Mouse (Mus musculus) liver, embryonic 11.5 days (tissue): ENCODE results near the gene Rusc1. TPM values are rescaled to one million over a fixed set of nuclear protein-coding genes. Genes with fewer than 3 reads are reported as not detected.

Experiments used
- ATAC-seq: fragments of 200-750 bp; cut with Nextera tagmentation; replicated peaks from 2 replicates; pipeline ENCODE4 v1.8.0; 2017; ENCODE audit warnings: moderate number of reproducible peaks, mild to moderate bottlenecking, moderate TSS enrichment, moderate library complexity; ENCODE audit not compliant: low FRiP score
- DNase-seq: peaks from one replicate; pipeline ENCODE4 v3.0.0-alpha.2; 2017; ENCODE audit warnings: low spot score
- H3K27ac ChIP-seq: fragments of 300-500 bp; sonication (generic); 2 replicates; pipeline ENCODE4 v1.5.1; 2014; ENCODE audit warnings: mild to moderate bottlenecking, low read depth, low read length, control low read depth
- H3K27me3 ChIP-seq: fragments of 300-500 bp; sonication (generic); replicated peaks from 2 replicates; pipeline ENCODE4 v1.6.1; 2014; ENCODE audit warnings: low read length, mixed read lengths; ENCODE audit not compliant: control insufficient read depth, insufficient read depth
- H3K36me3 ChIP-seq: fragments of 300-500 bp; sonication (generic); 2 replicates; pipeline ENCODE4 v1.6.1; 2014; ENCODE audit warnings: mild to moderate bottlenecking, low read length, moderate library complexity, mixed read lengths; ENCODE audit not compliant: control insufficient read depth, insufficient read depth
- H3K4me1 ChIP-seq: fragments of 300-500 bp; sonication (generic); replicated peaks from 2 replicates; pipeline ENCODE4 v1.6.1; 2014; ENCODE audit warnings: low read length, mixed read lengths; ENCODE audit not compliant: control insufficient read depth, insufficient read depth
- H3K4me2 ChIP-seq: fragments of 300-500 bp; sonication (generic); 2 replicates; pipeline ENCODE4 v1.6.1; 2014; ENCODE audit warnings: mild to moderate bottlenecking, control low read depth, moderate library complexity
- H3K4me3 ChIP-seq: fragments of 300-500 bp; sonication (generic); 2 replicates; pipeline ENCODE4 v1.5.1; 2014; ENCODE audit warnings: low read depth, low read length, control low read depth
- H3K9ac ChIP-seq: fragments of 300-500 bp; sonication (generic); 2 replicates; pipeline ENCODE4 v1.6.1; 2014; ENCODE audit warnings: low read depth, low read length, control low read depth
- H3K9me3 ChIP-seq: fragments of 300-500 bp; sonication (generic); 2 replicates; pipeline ENCODE4 v1.6.1; 2016; ENCODE audit warnings: low read length, inconsistent platforms, mixed read lengths; ENCODE audit not compliant: control insufficient read depth
- WGBS: fragments of 180-500 bp; shearing (Covaris S2); extraction: QIAGEN DNeasy Blood & Tissue Kit; methylation state at CpG from one replicate; pipeline ENCODE4 v1.1.7; 2014; 5-methylcytosine and 5-hydroxymethylcytosine counted together
- polyA plus RNA-seq: library from polyadenylated mRNA; unstranded; fragments of >200 nt; fragmentation: Nextera tagmentation; extraction: Ambion mirVana; gene quantifications from 2 replicates; pipeline ENCODE4 v1.2.1, GENCODE M21; 2014

Gene Rusc1
- polyA plus RNA-seq, 1 experiment from 2014 or later, result 11.3 TPM

DNA sequence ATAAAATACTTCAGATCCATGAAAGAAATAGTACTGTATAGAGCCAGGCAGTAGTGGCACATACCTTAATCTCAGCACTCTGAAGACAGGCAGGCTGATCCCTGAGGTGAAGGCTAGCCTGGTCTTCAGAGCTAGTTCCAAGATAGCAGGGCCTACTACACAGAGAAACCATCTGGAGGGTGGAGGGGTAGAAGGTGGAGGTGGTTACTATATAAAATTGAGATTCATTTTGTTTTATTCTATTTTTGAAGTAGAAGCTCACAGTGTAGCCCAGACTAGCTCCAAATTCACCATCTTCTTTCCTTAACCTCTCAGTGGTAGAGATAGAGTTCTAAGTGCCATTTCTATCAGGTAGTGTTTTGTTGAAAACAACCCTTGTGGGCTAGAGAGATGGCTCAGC lies 25.8 kb downstream of the Rusc1 start:
- ATAC-seq (no peak), DNase-seq (no peak)
- Histone ChIP-seq H3K36me3 (peaks cover 57% of the 10 kb centered on the region), H3K4me1 (no peaks in the 10 kb centered on the region), H3K27me3 (no peaks in the 10 kb centered on the region), H3K9me3 (no peaks in the 10 kb centered on the region), H3K4me2 (no peak overlapping the region), H3K4me3 (no peak overlapping the region), H3K27ac (no peak overlapping the region), H3K9ac (no peak overlapping the region)

DNA sequence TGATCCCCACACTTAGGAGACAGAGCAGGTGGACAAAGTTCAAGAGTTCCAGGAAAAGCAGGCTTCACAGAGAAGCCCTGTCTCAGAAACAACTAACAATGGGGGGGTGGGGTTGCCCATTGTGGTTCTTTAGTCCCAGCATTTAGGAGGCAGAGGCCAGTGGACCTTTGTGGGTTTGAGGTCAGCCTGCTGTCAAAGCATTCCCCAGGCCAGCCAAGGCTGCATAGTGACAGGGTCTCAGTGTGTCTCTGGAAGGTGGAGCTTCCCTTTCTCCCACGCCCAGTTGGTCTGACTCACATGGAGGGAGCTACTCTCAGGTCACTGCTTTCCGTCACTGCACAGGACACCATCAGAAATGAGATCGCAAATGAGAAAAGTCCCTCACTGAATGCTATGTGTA lies 31.4 kb downstream of the Rusc1 start:
- ATAC-seq, result no peak
- 88% methylated on average over 3 of the region's 3 CpGs for WGBS

DNA sequence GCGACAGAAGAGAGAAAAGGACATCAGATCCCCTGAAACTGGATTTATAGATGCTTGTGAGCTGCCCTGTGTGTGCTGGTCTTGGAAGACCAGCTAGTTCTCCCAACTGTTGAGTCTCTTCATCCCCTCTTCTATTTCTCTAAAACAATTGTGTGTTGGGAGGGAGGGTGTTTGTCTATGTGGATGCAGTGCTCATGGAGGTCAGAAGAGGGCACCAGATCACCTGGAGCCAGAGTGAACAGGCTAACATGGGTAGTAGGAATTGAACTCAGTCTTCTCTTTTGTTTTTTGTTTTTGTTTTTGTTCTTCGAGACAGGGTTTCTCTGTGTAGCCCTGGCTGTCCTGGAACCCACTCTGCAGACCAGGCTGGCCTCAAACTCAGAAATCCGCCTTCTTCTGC lies 34.3 kb downstream of the Rusc1 start:
- no peak overlapping the region for H3K9ac ChIP-seq
- no peak overlapping the region for H3K27ac ChIP-seq
- H3K9me3 ChIP-seq, result no peaks in the 10 kb centered on the region
- H3K36me3 ChIP-seq, result peaks cover 44% of the 10 kb centered on the region
- no peak overlapping the region for H3K4me2 ChIP-seq
- H3K27me3 ChIP-seq, result no peaks in the 10 kb centered on the region
- 84% methylated on average over 3 of the region's 3 CpGs for WGBS
- no peak overlapping the region for H3K4me3 ChIP-seq
- H3K4me1 ChIP-seq, result no peaks in the 10 kb centered on the region
- DNase-seq (no peak), ATAC-seq (no peak)

More for the DNA sequence above, 31.4 kb downstream of the Rusc1 start:
- Histone ChIP-seq H3K36me3 (peaks cover 39% of the 10 kb centered on the region), H3K9ac (no peak overlapping the region), H3K4me1 (no peaks in the 10 kb centered on the region), H3K9me3 (no peaks in the 10 kb centered on the region), H3K27me3 (no peaks in the 10 kb centered on the region), H3K4me3 (no peak overlapping the region), H3K4me2 (no peak overlapping the region), H3K27ac (no peak overlapping the region)
- DNase-seq, result no peak

DNA sequence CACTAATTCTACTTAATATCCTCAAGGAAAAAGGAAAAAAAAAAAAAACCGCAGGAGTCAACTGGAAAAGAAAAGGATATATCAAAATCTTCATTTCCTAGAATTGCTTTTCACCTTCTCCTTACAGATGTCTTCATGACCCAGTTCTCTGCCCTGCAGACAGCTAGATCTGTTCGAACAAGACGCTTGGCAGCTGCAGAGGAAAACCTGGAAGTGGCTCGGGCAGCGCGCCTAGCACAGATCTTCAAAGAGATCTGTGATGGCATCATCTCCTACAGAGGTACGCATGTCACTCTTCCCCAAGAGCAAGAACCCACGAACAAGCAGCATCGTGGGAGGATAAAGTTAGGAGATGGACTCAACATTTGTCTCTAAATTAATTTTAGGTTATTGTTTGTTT lies 34.8 kb downstream of the Rusc1 start:
- H3K9ac ChIP-seq, result no peak overlapping the region
- WGBS, result 89% methylated on average over 9 of the region's 9 CpGs
- H3K9me3 ChIP-seq, result no peaks in the 10 kb centered on the region
- peaks cover 40% of the 10 kb centered on the region for H3K36me3 ChIP-seq
- DNase-seq, result no peak
- H3K27me3 ChIP-seq, result no peaks in the 10 kb centered on the region
- no peak overlapping the region for H3K4me3 ChIP-seq
- no peak overlapping the region for H3K4me2 ChIP-seq
- ATAC-seq, result no peak
- H3K27ac ChIP-seq, result no peak overlapping the region
- no peaks in the 10 kb centered on the region for H3K4me1 ChIP-seq

DNA sequence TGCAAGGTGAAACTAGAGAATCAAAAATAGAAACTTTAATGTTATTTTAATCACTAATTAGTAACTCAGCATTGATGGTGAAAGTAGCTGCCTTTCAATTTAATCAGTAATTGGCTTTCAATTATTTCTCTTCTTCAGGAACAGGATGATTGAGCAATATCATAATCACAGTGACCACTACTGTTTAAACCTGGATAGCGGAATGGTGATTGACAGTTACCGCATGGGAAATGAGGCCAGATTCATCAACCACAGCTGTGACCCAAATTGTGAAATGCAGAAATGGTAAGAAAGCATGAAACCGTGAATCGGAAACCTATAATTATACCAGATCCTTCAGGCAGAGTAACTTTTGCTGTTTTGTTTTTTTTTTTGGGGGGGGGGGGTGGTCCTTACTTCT lies 49.8 kb downstream of the Rusc1 start:
- H3K36me3 ChIP-seq, result peaks cover 30% of the 10 kb centered on the region
- ATAC-seq (no peak), DNase-seq (no peak)
- no peak overlapping the region for H3K27ac ChIP-seq
- no peak overlapping the region for H3K4me3 ChIP-seq
- 92% methylated on average over 4 of the region's 4 CpGs for WGBS
- H3K27me3 ChIP-seq, result no peaks in the 10 kb centered on the region
- H3K9me3 ChIP-seq, result no peaks in the 10 kb centered on the region
- no peak overlapping the region for H3K4me2 ChIP-seq
- no peaks in the 10 kb centered on the region for H3K4me1 ChIP-seq
- H3K9ac ChIP-seq, result no peak overlapping the region

Other genes with a start within 250 kb of the Rusc1 start
- 49.1 and 51.5 TPM in 2 replicates for gene Msto1, start 179.3 kb downstream of the Rusc1 start, polyA plus RNA-seq
- gene Ash1l, start 142.7 kb downstream of the Rusc1 start, polyA plus RNA-seq, result 11.1 and 13.4 TPM in 2 replicates
- gene Dap3, start 142.1 kb downstream of the Rusc1 start, polyA plus RNA-seq, result 205 and 214 TPM in 2 replicates
- 0.14 TPM in 1 of 2 replicates, not detected in the other for gene Gm43738, start 7.8 kb upstream of the Rusc1 start, polyA plus RNA-seq
- gene Fdps, start 8.6 kb upstream of the Rusc1 start, polyA plus RNA-seq, result 284 and 300 TPM in 2 replicates
- gene Pklr, start 42.8 kb upstream of the Rusc1 start, polyA plus RNA-seq, result 117 and 144 TPM in 2 replicates
- 1.2 and 1.6 TPM in 2 replicates for gene Hcn3, start 66.9 kb upstream of the Rusc1 start, polyA plus RNA-seq
- 18.8 and 22.8 TPM in 2 replicates for gene Clk2, start 71.5 kb upstream of the Rusc1 start, polyA plus RNA-seq
- gene Scamp3, start 84.2 kb upstream of the Rusc1 start, polyA plus RNA-seq, result 110 and 116 TPM in 2 replicates
- 12.7 and 13.5 TPM in 2 replicates for gene Fam189b, start 89.8 kb upstream of the Rusc1 start, polyA plus RNA-seq
- 38.5 and 42.1 TPM in 2 replicates for gene Gba, start 109.6 kb upstream of the Rusc1 start, polyA plus RNA-seq
- gene Thbs3, start 121.9 kb upstream of the Rusc1 start, polyA plus RNA-seq, result 3.2 and 5.9 TPM in 2 replicates
- gene Mtx1, start 133.8 kb upstream of the Rusc1 start, polyA plus RNA-seq, result 219 and 241 TPM in 2 replicates
- gene Muc1, start 135.7 kb upstream of the Rusc1 start, polyA plus RNA-seq, result 0.30 and 0.62 TPM in 2 replicates
- 246 and 251 TPM in 2 replicates for gene Krtcap2, start 152.7 kb upstream of the Rusc1 start, polyA plus RNA-seq
- 0.97 and 1.7 TPM in 2 replicates for gene Trim46, start 153.0 kb upstream of the Rusc1 start, polyA plus RNA-seq
- gene Dpm3, start 166.0 kb upstream of the Rusc1 start, polyA plus RNA-seq, result 106 and 118 TPM in 2 replicates
- 25.3 and 31.5 TPM in 2 replicates for gene Slc50a1, start 177.3 kb upstream of the Rusc1 start, polyA plus RNA-seq
- 11.4 and 11.8 TPM in 2 replicates for gene Efna1, start 187.8 kb upstream of the Rusc1 start, polyA plus RNA-seq
- 2.1 and 3.9 TPM in 2 replicates for gene Efna3, start 229.7 kb upstream of the Rusc1 start, polyA plus RNA-seq
- gene Efna4, start 244.7 kb upstream of the Rusc1 start, polyA plus RNA-seq, result 6.5 and 6.9 TPM in 2 replicates